Mouse (Mus musculus) hindbrain, postnatal 0 days (tissue): ENCODE data around the gene 5730596B20Rik. TPM values are rescaled to one million over a fixed set of nuclear protein-coding genes. Genes with fewer than 3 reads are reported as not detected.

ENCODE experiments used
- ATAC-seq: fragments of 200-750 bp; cut with Nextera tagmentation; 2 replicates; pipeline ENCODE4 v1.8.0; 2017; ENCODE audit warnings: mild to moderate bottlenecking, moderate TSS enrichment, moderate library complexity
- DNase-seq: peaks from one replicate; pipeline ENCODE4 v3.0.0-alpha.2; 2015; ENCODE audit warnings: low spot score
- H3K27ac ChIP-seq: fragments of 300-500 bp; sonication (generic); 2 replicates; pipeline ENCODE4 v1.5.1; 2014; ENCODE audit warnings: mild to moderate bottlenecking
- H3K27me3 ChIP-seq: fragments of 300-500 bp; sonication (generic); 2 replicates; pipeline ENCODE4 v1.6.1; 2014; ENCODE audit warnings: low read length, mixed read lengths; ENCODE audit not compliant: insufficient read depth
- H3K36me3 ChIP-seq: fragments of 300-500 bp; sonication (generic); 2 replicates; pipeline ENCODE4 v1.6.1; 2014; ENCODE audit warnings: low read length, mixed read lengths; ENCODE audit not compliant: insufficient read depth
- H3K4me1 ChIP-seq: fragments of 300-500 bp; sonication (generic); 2 replicates; pipeline ENCODE4 v1.6.1; 2014; ENCODE audit warnings: antibody characterized with exemption, low read length, mixed read lengths; ENCODE audit not compliant: insufficient read depth
- H3K4me2 ChIP-seq: fragments of 300-500 bp; sonication (generic); 2 replicates; pipeline ENCODE4 v1.6.1; 2014; ENCODE audit warnings: low read depth, mild to moderate bottlenecking, low read length, moderate library complexity, mixed read lengths
- H3K4me3 ChIP-seq: fragments of 300-500 bp; sonication (generic); 2 replicates; pipeline ENCODE4 v1.5.1; 2014; ENCODE audit warnings: low read length
- H3K9ac ChIP-seq: fragments of 300-500 bp; sonication (generic); replicated peaks from 2 replicates; pipeline ENCODE4 v1.6.1; 2014; ENCODE audit warnings: mild to moderate bottlenecking, low read length, moderate library complexity, mixed read lengths
- H3K9me3 ChIP-seq: fragments of 300-500 bp; sonication (generic); 2 replicates; pipeline ENCODE4 v1.6.1; 2016; ENCODE audit warnings: low read length, mixed read lengths
- CTCF ChIP-seq: IDR thresholded peaks from 2 replicates; pipeline ENCODE4 v1.5.1; 2016; ENCODE audit warnings: antibody characterized with exemption, control low read depth, low read depth
- WGBS: fragments of 180-500 bp; shearing (Covaris S2); extraction: QIAGEN DNeasy Blood & Tissue Kit; methylation state at CpG from one replicate; pipeline ENCODE4 v1.1.7; 2014; 5-methylcytosine and 5-hydroxymethylcytosine counted together
- polyA plus RNA-seq: library from polyadenylated mRNA; unstranded; fragments of >200 nt; fragmentation: Nextera tagmentation; extraction: Ambion mirVana; gene quantifications from 2 replicates; pipeline ENCODE4 v1.2.1, GENCODE M21; 2015
- total RNA-seq: library from RNA; depleted of rRNA; stranded (reverse); fragments of >200 nt; gene quantifications from 2 replicates; pipeline ENCODE4 v1.2.3, GENCODE M21; 2014; rRNA removed

5730596B20Rik gene
- total RNA-seq (1.1 and 1.2 TPM in 2 replicates), polyA plus RNA-seq (1.3 and 1.5 TPM in 2 replicates)

- ATAC-seq (no peak), DNase-seq (peak; percentile 52)
- peak within 1 kb of the TSS; percentile 92 for H3K27ac ChIP-seq
- peak within 1 kb of the TSS; percentile 60 for H3K9ac ChIP-seq
- TF ChIP-seq CTCF = no peak
- no peaks in the 10 kb centered on the region for H3K36me3 ChIP-seq
- peak within 1 kb of the TSS; percentile 41 for H3K4me3 ChIP-seq
- H3K9me3 ChIP-seq = no peaks in the 10 kb centered on the region
- 2% methylated on average over 36 of the region's 36 CpGs for WGBS
- peak within 1 kb of the TSS; percentile 58 for H3K4me2 ChIP-seq
- H3K27me3 ChIP-seq = peaks cover 68% of the 10 kb centered on the region
- H3K4me1 ChIP-seq = no peaks in the 10 kb centered on the region
Measured at GRCm38 (mm10) chr6:52177061-52177735, at the start of gene 5730596B20Rik. Gene 5730596B20Rik, plus strand, starts transcription at chr6:52177498.

GRCm38 (mm10) chr6:52137841-52138535, 39.3 kb upstream of the 5730596B20Rik start:
- Histone ChIP-seq H3K27ac (no peak overlapping the region), H3K4me2 (no peak overlapping the region), H3K9me3 (no peaks in the 10 kb centered on the region), H3K4me3 (no peak overlapping the region), H3K36me3 (no peaks in the 10 kb centered on the region), H3K4me1 (no peaks in the 10 kb centered on the region), H3K27me3 (no peaks in the 10 kb centered on the region), H3K9ac (no peak overlapping the region)
- ATAC-seq (0 out of 2 replicates have a peak, but pooled peaks have one; percentile 63), DNase-seq (peak; percentile 75)
- WGBS = 48% methylated on average over 9 of the region's 9 CpGs
- no peak for TF ChIP-seq CTCF

GRCm38 (mm10) chr6:52138576-52138975, 38.7 kb upstream of the 5730596B20Rik start:
- Histone ChIP-seq H3K27me3 (no peaks in the 10 kb centered on the region), H3K4me3 (no peak overlapping the region), H3K27ac (no peak overlapping the region), H3K4me2 (no peak overlapping the region), H3K9ac (no peak overlapping the region), H3K4me1 (no peaks in the 10 kb centered on the region), H3K9me3 (no peaks in the 10 kb centered on the region), H3K36me3 (no peaks in the 10 kb centered on the region)
- 64% methylated on average over 10 of the region's 10 CpGs for WGBS
- TF ChIP-seq CTCF = no peak
- ATAC-seq (no peak), DNase-seq (no peak)

GRCm38 (mm10) chr6:52139115-52139514, 38.2 kb upstream of the 5730596B20Rik start:
- Histone ChIP-seq H3K9ac (no peak overlapping the region), H3K36me3 (no peaks in the 10 kb centered on the region), H3K27me3 (no peaks in the 10 kb centered on the region), H3K4me2 (no peak overlapping the region), H3K9me3 (no peaks in the 10 kb centered on the region), H3K4me1 (no peaks in the 10 kb centered on the region), H3K4me3 (no peak overlapping the region), H3K27ac (no peak overlapping the region)
- no peak for TF ChIP-seq CTCF
- WGBS = 90% methylated on average over 5 of the region's 5 CpGs
- ATAC-seq (no peak), DNase-seq (no peak)

DNA sequence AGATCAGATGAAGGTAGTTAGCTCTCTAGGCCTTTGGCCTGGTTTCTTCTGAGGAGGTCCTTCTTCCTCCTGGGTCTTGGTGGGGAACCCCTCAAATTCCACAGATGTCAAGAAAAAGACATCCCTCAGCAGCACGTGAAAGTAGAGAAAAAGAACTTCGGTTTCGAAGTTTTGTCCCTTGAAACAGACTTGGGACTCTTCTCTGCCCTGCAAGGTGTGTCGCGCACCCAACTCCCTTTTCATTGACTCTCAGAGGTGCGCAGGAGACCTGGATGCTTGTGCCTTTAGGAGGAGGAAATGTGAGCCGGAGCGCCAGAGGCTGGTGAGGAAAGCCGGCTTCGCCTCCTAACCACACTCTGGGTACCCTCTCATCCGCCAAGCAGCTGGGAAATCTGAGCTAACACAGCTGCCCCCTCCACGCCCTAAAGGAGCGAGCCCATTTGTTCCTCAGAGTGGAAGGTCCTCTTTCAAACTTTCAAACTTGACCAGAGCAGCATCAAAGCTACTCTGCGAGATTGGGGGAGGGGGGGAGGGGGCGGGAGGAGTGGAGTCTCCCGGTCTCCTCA, 26.8 kb upstream of the 5730596B20Rik start:
- 14% methylated on average over 16 of the region's 16 CpGs for WGBS
- Histone ChIP-seq H3K36me3 (no peaks in the 10 kb centered on the region), H3K9me3 (no peaks in the 10 kb centered on the region), H3K4me2 (no peak overlapping the region), H3K4me3 (no peak overlapping the region), H3K9ac (no peak overlapping the region), H3K27ac (no peak overlapping the region), H3K4me1 (no peaks in the 10 kb centered on the region), H3K27me3 (peaks cover 67% of the 10 kb centered on the region)
- DNase-seq (no peak), ATAC-seq (no peak)
- TF ChIP-seq CTCF = no peak

GRCm38 (mm10) chr6:52151571-52151970, 25.7 kb upstream of the 5730596B20Rik start:
- Histone ChIP-seq H3K4me2 (no peak overlapping the region), H3K9me3 (no peaks in the 10 kb centered on the region), H3K4me1 (no peaks in the 10 kb centered on the region), H3K4me3 (no peak overlapping the region), H3K27ac (no peak overlapping the region), H3K27me3 (peaks cover 75% of the 10 kb centered on the region), H3K9ac (no peak overlapping the region), H3K36me3 (no peaks in the 10 kb centered on the region)
- ATAC-seq (no peak), DNase-seq (no peak)
- WGBS = 28% methylated on average over 4 of the region's 4 CpGs
- no peak for TF ChIP-seq CTCF
